Mouse (Mus musculus): ENCODE data around the gene Mkrn1. TPM values are rescaled to one million over a fixed set of nuclear protein-coding genes. Genes with fewer than 3 reads are reported as not detected.

Mkrn1 gene
- polyA plus RNA-seq, 1 experiment from 2014 or later = 247 TPM

Other genes starting within 250 kb of the Mkrn1 start
- 5.5 TPM in 2 replicates for gene Kdm7a, start 213.7 kb downstream of the Mkrn1 start, polyA plus RNA-seq (2014; fragmentation: Nextera tagmentation; extraction: Ambion mirVana)
- 62.4 and 63.8 TPM in 2 replicates for gene Slc37a3, start 42.8 kb downstream of the Mkrn1 start, polyA plus RNA-seq (2014; fragmentation: Nextera tagmentation; extraction: Ambion mirVana)
- 0.17 and 0.40 TPM in 2 replicates for gene Rab19, start 39.3 kb downstream of the Mkrn1 start, polyA plus RNA-seq (2014; fragmentation: Nextera tagmentation; extraction: Ambion mirVana)
- gene Dennd2a, start 137.4 kb upstream of the Mkrn1 start, polyA plus RNA-seq (2014; fragmentation: Nextera tagmentation; extraction: Ambion mirVana) = 19.1 and 21.8 TPM in 2 replicates
- gene Adck2, start 153.4 kb upstream of the Mkrn1 start, polyA plus RNA-seq (2014; fragmentation: Nextera tagmentation; extraction: Ambion mirVana) = 37.5 and 38.0 TPM in 2 replicates
- 1.9 TPM in 1 of 2 replicates, not detected in the other for gene Gm42420, start 165.3 kb upstream of the Mkrn1 start, polyA plus RNA-seq (2014; fragmentation: Nextera tagmentation; extraction: Ambion mirVana)
- gene Ndufb2, start 172.1 kb upstream of the Mkrn1 start, polyA plus RNA-seq (2014; fragmentation: Nextera tagmentation; extraction: Ambion mirVana) = 525 and 566 TPM in 2 replicates

Data from hindbrain, embryonic 14.5 days (tissue).